Mouse (Mus musculus) gastrocnemius, postnatal 14 days (tissue): ENCODE measurements around the gene Klhl26. TPM values are rescaled to one million over a fixed set of nuclear protein-coding genes. Genes with fewer than 3 reads are reported as not detected.

Source experiments
- DNase-seq: peaks from one replicate; pipeline ENCODE4 v3.0.0; 2021; ENCODE audit warnings: mixed read lengths
- intact Hi-C: fragments of 180-260 bp; cut with DNase I; formaldehyde crosslinking; loops from one replicate; pipeline ENCODE4 v1.15.1; 2025; ENCODE audit warnings: low total_unique reads
- total RNA-seq, 2 experiments: library from RNA; stranded (reverse); gene quantifications; 2 replicates each; pipeline ENCODE4 v1.2.3; 2021

Gene Klhl26
- total RNA-seq, 2 experiments from 2014 or later, result 5.4 TPM

DNA sequence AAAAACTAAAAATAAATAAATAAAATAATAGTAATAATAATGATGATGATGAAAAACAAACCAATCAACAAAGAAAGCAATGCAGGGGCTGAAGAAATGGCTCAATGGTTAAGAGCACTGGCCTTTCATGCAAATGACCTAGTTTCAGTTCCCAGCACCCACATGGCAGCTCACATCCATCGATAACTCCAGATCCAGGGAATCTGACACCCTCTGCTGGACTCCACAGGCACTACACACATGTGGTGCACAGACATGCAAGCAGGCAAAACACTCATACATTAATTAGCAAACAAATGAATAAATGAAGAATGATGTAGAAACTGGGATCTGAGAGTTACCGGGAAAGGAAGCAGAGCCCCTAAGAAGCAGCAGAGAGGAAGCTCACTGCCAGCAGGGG is 17.1 kb downstream of the Klhl26 start:
- DNase-seq, result no peak
- intact Hi-C loops, result no loop called here

GRCm38 (mm10) chr8:70458462-70458861 is 18.3 kb downstream of the Klhl26 start:
- intact Hi-C loops, result no loop called here
- DNase-seq, result no peak

GRCm38 (mm10) chr8:70457882-70458281 is 18.9 kb downstream of the Klhl26 start:
- DNase-seq, result no peak
- intact Hi-C loops, result no loop called here

- intact Hi-C loops, result no loop called here
- DNase-seq, result no peak
These were observed 19.8 kb downstream of the Klhl26 start for GRCm38 (mm10) chr8:70456996-70457395.

GRCm38 (mm10) chr8:70453852-70454251 is 22.9 kb downstream of the Klhl26 start:
- intact Hi-C loops, result no loop called here
- no peak for DNase-seq

DNA sequence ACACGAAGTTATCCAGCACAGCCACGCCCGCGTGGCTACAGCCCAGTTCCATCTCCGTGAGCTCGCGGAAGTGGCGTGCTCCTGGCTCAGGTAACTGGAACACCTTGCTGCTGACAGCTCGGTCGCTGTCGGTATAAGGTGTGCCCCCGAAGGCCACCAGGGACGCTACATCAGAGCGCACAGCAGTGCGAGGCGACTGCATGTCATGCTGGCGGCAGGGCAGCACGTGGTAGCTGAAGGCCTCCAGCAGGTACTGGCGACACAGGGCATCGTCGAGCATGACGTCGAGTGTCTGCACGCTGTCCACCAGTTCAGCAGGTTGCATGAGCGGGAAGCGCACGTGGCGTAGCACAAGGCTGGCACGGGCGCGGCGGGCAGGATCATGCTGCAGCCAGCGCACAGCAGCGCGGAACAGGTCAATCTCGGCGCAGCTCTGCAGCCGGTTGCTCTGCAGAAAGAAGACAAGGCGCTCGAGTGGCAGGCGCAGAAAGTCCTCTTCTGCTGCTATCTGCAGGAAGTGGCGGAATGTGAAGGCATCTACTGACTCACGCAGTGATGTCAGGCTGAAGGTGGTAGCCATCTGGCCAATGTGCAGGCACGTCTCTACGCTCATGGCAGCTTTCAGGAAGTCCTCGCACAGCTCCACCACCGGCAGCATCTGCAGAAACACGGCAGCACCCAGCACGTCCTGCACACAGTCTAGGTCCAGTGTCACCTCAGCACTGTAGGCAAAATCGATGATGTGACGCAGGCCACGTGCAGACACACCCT is 24.4 kb downstream of the Klhl26 start:
- DNase-seq, result no peak
- intact Hi-C loops, result no loop called here

GRCm38 (mm10) chr8:70447639-70448420 is 28.9 kb downstream of the Klhl26 start:
- peak; percentile 58 for DNase-seq
- intact Hi-C loops, result loop anchor here (10.0 kb wide), 1 partner anchor 47 kb away; the partner anchor contains the start of gene Crlf1

DNA sequence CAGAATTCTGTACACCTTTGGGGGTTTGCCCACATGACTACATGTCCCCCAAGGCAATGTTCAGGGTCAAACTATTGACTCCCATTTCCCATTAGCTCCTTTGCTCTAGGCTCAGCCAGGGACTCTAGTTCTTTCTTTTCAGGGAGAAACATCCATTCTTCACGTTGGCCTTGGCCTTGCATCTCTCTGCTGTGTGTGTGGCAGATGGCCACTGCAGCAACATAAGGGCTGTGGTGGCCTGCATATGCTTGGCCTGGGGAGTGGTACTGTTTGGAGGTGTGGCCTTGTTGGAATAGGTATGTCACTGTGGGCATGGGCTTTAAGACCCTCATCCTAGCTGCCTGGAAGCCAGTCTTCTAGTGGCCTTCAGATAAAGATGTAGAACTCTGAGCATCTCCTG is 30.8 kb downstream of the Klhl26 start:
- no peak for DNase-seq
- intact Hi-C loops, result loop anchor here (10.0 kb wide), 1 partner anchor 49 kb away; the partner anchor contains the start of gene Crlf1

DNA sequence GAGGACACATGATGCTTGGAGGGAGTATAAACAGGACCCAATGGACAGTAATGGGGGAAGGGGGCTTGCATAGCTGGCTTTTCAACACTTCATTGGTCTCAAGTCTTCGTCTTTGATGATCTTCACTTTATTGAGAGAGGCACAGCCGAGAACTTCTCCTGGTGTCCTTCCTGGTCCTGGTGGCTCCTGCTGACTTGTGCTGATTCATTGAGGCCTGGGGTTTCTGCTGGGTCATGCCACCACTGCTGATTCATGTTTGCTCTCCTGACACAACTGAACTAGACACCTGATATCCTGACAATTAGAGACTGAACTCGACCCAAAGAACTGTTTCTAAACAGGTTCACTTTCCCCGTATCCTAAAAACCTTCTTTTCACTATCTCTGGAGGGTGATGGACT is 33.4 kb downstream of the Klhl26 start:
- intact Hi-C loops, result loop anchor here (10.0 kb wide), 1 partner anchor 51 kb away; the partner anchor contains the start of gene Crlf1

DNA sequence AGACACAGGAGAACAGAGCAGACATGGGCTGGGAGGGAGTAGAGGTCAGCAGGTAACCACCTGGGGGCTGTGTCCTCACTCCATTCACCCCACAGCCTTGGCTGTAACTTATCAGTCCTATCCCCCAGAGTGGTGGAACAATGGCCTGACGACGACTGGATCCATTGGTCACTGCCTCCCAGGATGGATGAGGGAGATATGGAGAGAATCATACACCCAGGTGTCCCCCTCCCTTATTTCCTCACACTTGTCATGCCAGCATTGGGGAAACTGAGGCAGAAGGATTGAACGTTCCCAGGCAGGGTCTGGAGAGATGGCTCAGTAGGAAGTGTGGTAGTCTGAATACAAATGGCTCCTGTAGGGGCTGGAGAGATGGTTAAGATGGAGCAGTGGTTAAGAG is 35.2 kb downstream of the Klhl26 start:
- no peak for DNase-seq
- intact Hi-C loops, result loop anchor here (10.0 kb wide), 1 partner anchor 53 kb away; the partner anchor contains the start of gene Crlf1

More for the DNA sequence above, 33.4 kb downstream of the Klhl26 start:
- no peak for DNase-seq

DNA sequence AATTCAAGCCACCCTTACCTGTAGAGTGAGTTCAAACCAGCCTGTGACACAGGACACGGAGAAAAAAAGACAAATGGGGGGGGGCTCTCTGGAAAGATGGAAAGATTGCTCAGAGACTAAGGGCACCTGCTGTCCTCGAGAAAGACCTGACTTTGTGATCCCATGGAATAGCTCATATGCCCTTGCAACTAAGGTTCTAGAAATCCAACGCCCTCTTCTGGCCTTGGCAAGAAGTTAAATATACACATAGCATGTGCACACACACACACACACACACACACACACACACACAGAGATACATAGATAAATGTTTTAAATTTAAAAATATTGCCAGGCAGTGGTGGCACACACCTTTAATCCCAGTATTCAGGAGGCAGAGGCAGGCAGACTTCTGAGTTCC is 36.5 kb downstream of the Klhl26 start:
- intact Hi-C loops, result loop anchor here (10.0 kb wide), 1 partner anchor 55 kb away; the partner anchor contains the start of gene Crlf1
- no peak for DNase-seq

GRCm38 (mm10) chr8:70439848-70440179 is 37.0 kb downstream of the Klhl26 start:
- no peak for DNase-seq
- intact Hi-C loops, result loop anchor here (10.0 kb wide), 1 partner anchor 55 kb away; the partner anchor contains the start of gene Crlf1

- DNase-seq, result peak; percentile 97
- intact Hi-C loops, result no loop called here
These were observed 37.5 kb downstream of the Klhl26 start, which contains the start of gene Crtc1 for GRCm38 (mm10) chr8:70439055-70439847. TSS of gene Crtc1 (minus strand) at chr8:70439579.

DNA sequence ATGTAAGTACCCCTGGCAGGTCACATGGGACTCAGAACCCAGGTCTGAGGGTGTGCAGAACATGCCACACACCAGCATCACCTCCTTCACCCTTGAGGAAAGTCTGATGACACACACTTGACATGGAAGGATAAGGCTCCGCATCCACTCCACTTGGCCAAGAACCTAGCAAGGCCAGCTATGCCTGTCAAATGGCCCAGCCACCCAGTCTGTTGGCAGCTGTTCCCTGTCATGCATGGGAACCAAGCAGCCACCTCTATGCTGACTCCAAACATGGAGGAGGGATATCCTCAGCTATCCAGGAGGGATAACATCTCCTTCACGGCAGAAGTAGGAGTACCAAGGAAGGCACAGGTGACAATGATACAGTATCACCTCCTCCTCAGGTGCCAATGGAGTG is 38.3 kb downstream of the Klhl26 start:
- intact Hi-C loops, result no loop called here

GRCm38 (mm10) chr8:70435156-70435555 is 41.6 kb downstream of the Klhl26 start:
- intact Hi-C loops, result no loop called here

More for the DNA sequence above, 38.3 kb downstream of the Klhl26 start:
- no peak for DNase-seq

GRCm38 (mm10) chr8:70432991-70433536 is 43.7 kb downstream of the Klhl26 start:
- DNase-seq, result no peak
- intact Hi-C loops, result no loop called here

More at GRCm38 (mm10) chr8:70435156-70435555, 41.6 kb downstream of the Klhl26 start:
- DNase-seq, result no peak

GRCm38 (mm10) chr8:70431213-70431612 is 45.6 kb downstream of the Klhl26 start:
- no peak for DNase-seq
- intact Hi-C loops, result no loop called here

GRCm38 (mm10) chr8:70426300-70426907 is 50.4 kb downstream of the Klhl26 start:
- intact Hi-C loops, result no loop called here
- DNase-seq, result no peak

DNA sequence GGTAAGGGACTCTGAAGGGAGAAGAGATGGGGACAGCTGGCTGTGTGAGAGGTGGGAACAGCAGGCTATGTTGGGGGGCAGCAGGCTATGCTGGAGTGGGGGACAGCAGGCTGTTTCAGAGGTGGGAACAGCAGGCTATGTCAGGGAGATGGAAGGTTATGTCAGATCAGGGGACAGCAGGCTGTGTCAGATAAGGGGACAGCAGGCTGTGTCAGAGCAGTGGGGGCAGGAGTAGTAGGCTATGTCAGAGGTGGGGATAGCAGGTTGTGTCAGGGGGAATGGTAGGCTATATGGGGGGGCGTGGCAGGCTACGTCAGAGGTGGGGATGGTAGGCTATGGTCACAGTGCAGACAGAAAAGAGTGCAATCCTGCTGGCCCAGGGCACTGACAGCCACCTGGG is 54.0 kb downstream of the Klhl26 start:
- DNase-seq, result no peak
- intact Hi-C loops, result no loop called here
